Mouse (Mus musculus): ENCODE measurements around the gene Tubb2a.

GRCm38 (mm10) chr13:34054983-34055382 lies 22.8 kb downstream of the Tubb2a start:
- no peak for TF ChIP-seq CTCF (IDR thresholded peaks at IDR 0.05; ENCODE audit: control insufficient read depth, insufficient read depth, insufficient read length)
- no peak for TF ChIP-seq MAX (IDR thresholded peaks at IDR 0.05)
- TF ChIP-seq USF1 (IDR thresholded peaks at IDR 0.05; ENCODE audit: low read depth), result no peak
- no peak for TF ChIP-seq MYOD1 (IDR thresholded peaks at IDR 0.05; ENCODE audit: control insufficient read depth, insufficient read length, low read depth)
- no peak for TF ChIP-seq FOSL1 (IDR thresholded peaks at IDR 0.05; ENCODE audit: insufficient read depth, low read length, poor library complexity, severe bottlenecking)
- no peak for TF ChIP-seq MYOG (IDR thresholded peaks at IDR 0.05; ENCODE audit: control insufficient read depth, extremely low read depth, insufficient read length)
- no peak for TF ChIP-seq CEBPB (IDR thresholded peaks at IDR 0.05; ENCODE audit: low read depth)

Data from C2C12 (cell line).